Mouse (Mus musculus) heart, postnatal 0 days (tissue): ENCODE measurements around the gene Gnat1.

Experiments used
- CTCF ChIP-seq: IDR thresholded peaks from 2 replicates; pipeline ENCODE4 v1.5.1; 2016; ENCODE audit warnings: antibody characterized with exemption, control low read depth, low read depth
- EP300 ChIP-seq: IDR thresholded peaks from 2 replicates; pipeline ENCODE4 v1.6.1; 2016; ENCODE audit warnings: antibody characterized with exemption, low read depth

DNA sequence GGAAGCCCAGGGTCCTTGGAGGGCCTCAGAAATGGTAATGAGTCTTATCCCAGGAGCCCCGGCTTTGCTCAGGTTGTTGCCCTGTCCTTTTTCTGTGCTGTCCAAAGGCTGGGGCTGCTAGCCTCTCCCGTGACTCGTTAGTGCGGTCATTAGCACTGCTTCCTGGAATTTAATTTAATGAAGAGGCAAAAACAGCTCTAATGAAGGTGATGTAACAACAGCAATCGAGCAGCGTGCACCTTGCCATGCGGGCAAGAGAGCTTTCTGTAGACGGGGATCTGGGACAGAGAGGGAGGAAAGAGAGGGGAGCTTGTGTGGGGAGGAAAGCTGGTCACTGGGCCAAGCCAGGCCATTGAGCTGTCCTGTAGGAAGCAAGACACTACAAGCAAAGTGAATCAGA is 37.8 kb downstream of the Gnat1 start:
- TF ChIP-seq CTCF (no peak), EP300 (no peak)
